Mouse (Mus musculus) regulatory T cell (primary cell): ENCODE results near the gene Rad23a.

Source experiments
- in situ Hi-C: fragments of 300-600 bp; cut with MboI, MseI; formaldehyde crosslinking; loops from one replicate; pipeline ENCODE4 v1.15.1; 2025; ENCODE audit warnings: high pct_unique_total_duplicates

Gene Rad23a

GRCm38 (mm10) chr8:84790537-84790936 lies 49.9 kb downstream of the Rad23a start:
- in situ Hi-C loops: no loop called here

- in situ Hi-C loops: no loop called here
Observed at GRCm38 (mm10) chr8:84789855-84790486, 50.5 kb downstream of the Rad23a start.

- in situ Hi-C loops: no loop called here
Observed at GRCm38 (mm10) chr8:84789345-84789744, 51.1 kb downstream of the Rad23a start.

- in situ Hi-C loops: no loop called here
Observed at GRCm38 (mm10) chr8:84788896-84789295, 51.6 kb downstream of the Rad23a start.

- in situ Hi-C loops: no loop called here
Observed at GRCm38 (mm10) chr8:84787523-84788302, 52.8 kb downstream of the Rad23a start.

- in situ Hi-C loops: no loop called here
Observed at GRCm38 (mm10) chr8:84786801-84787467, 53.5 kb downstream of the Rad23a start.

GRCm38 (mm10) chr8:84785756-84786677 lies 54.4 kb downstream of the Rad23a start:
- in situ Hi-C loops: no loop called here

GRCm38 (mm10) chr8:84785506-84785755 lies 55.0 kb downstream of the Rad23a start:
- in situ Hi-C loops: no loop called here

- in situ Hi-C loops: no loop called here
Observed at GRCm38 (mm10) chr8:84784681-84785505, 55.6 kb downstream of the Rad23a start.
